Mouse (Mus musculus): ENCODE results near the gene Carns1. TPM values are rescaled to one million over a fixed set of nuclear protein-coding genes. Genes with fewer than 3 reads are reported as not detected.

Gene Carns1
- total RNA-seq, 2 experiments from 2014 or later, result 3.1 to 3.5 TPM

GRCm38 (mm10) chr19:4184976-4185975 lies 10.0 kb upstream of the Carns1 start:
- intact Hi-C loops (cut with DNase I), result no loop called here
- peak in 1 of 2 experiments; percentile 63 for DNase-seq (ENCODE audit: extremely low spot score in 1 of 2, low spot score in 2 of 2)

GRCm38 (mm10) chr19:4183689-4184088 lies 8.4 kb upstream of the Carns1 start:
- intact Hi-C loops (cut with DNase I), result no loop called here

GRCm38 (mm10) chr19:4181892-4182291 lies 6.6 kb upstream of the Carns1 start:
- intact Hi-C loops (cut with DNase I), result no loop called here
- peak; percentile 80 to 82 for DNase-seq (ENCODE audit: extremely low spot score in 1 of 2, low spot score in 2 of 2)

More at GRCm38 (mm10) chr19:4183689-4184088, 8.4 kb upstream of the Carns1 start:
- no peak for DNase-seq (ENCODE audit: extremely low spot score in 1 of 2, low spot score in 2 of 2)

GRCm38 (mm10) chr19:4180411-4180810 lies 5.1 kb upstream of the Carns1 start:
- DNase-seq (ENCODE audit: extremely low spot score in 1 of 2, low spot score in 2 of 2), result no peak
- intact Hi-C loops (cut with DNase I), result no loop called here

GRCm38 (mm10) chr19:4172925-4173324 lies 2.4 kb downstream of the Carns1 start:
- DNase-seq (ENCODE audit: extremely low spot score in 1 of 2, low spot score in 2 of 2), result no peak
- intact Hi-C loops (cut with DNase I), result no loop called here

- peak in 1 of 2 experiments; percentile 39 for DNase-seq (ENCODE audit: extremely low spot score in 1 of 2, low spot score in 2 of 2)
Observed at GRCm38 (mm10) chr19:4171393-4172290, 3.6 kb downstream of the Carns1 start.

GRCm38 (mm10) chr19:4170723-4171392 lies 4.4 kb downstream of the Carns1 start:
- DNase-seq (ENCODE audit: extremely low spot score in 1 of 2, low spot score in 2 of 2), result no peak

More at GRCm38 (mm10) chr19:4171393-4172290, 3.6 kb downstream of the Carns1 start:
- intact Hi-C loops (cut with DNase I), result no loop called here

GRCm38 (mm10) chr19:4169810-4170209 lies 5.5 kb downstream of the Carns1 start:
- intact Hi-C loops (cut with DNase I), result no loop called here
- DNase-seq (ENCODE audit: extremely low spot score in 1 of 2, low spot score in 2 of 2), result no peak

More at GRCm38 (mm10) chr19:4170723-4171392, 4.4 kb downstream of the Carns1 start:
- intact Hi-C loops (cut with DNase I), result no loop called here

GRCm38 (mm10) chr19:4169378-4169784 lies 5.9 kb downstream of the Carns1 start:
- intact Hi-C loops (cut with DNase I), result no loop called here

GRCm38 (mm10) chr19:4166678-4167476 lies 8.4 kb downstream of the Carns1 start:
- intact Hi-C loops (cut with DNase I), result no loop called here
- DNase-seq (ENCODE audit: extremely low spot score in 1 of 2, low spot score in 2 of 2), result no peak

More at GRCm38 (mm10) chr19:4169378-4169784, 5.9 kb downstream of the Carns1 start:
- peak; percentile 99 to 100 for DNase-seq (ENCODE audit: extremely low spot score in 1 of 2, low spot score in 2 of 2)

GRCm38 (mm10) chr19:4164721-4165120 lies 10.6 kb downstream of the Carns1 start:
- peak in 1 of 2 experiments; percentile 36 for DNase-seq (ENCODE audit: extremely low spot score in 1 of 2, low spot score in 2 of 2)

GRCm38 (mm10) chr19:4164100-4164499 lies 11.2 kb downstream of the Carns1 start:
- intact Hi-C loops (cut with DNase I), result no loop called here
- DNase-seq (ENCODE audit: extremely low spot score in 1 of 2, low spot score in 2 of 2), result no peak

More at GRCm38 (mm10) chr19:4164721-4165120, 10.6 kb downstream of the Carns1 start:
- intact Hi-C loops (cut with DNase I), result no loop called here

GRCm38 (mm10) chr19:4163543-4163887 lies 11.8 kb downstream of the Carns1 start:
- DNase-seq (ENCODE audit: extremely low spot score in 1 of 2, low spot score in 2 of 2), result no peak
- intact Hi-C loops (cut with DNase I), result no loop called here

- peak; percentile 97 for DNase-seq (ENCODE audit: extremely low spot score in 1 of 2, low spot score in 2 of 2)
- intact Hi-C loops (cut with DNase I), result no loop called here
Observed at GRCm38 (mm10) chr19:4162646-4163542, 12.4 kb downstream of the Carns1 start, which contains the start of gene Rps6kb2. Rps6kb2 (minus strand) TSS chr19:4163354.

GRCm38 (mm10) chr19:4159049-4159448 lies 16.2 kb downstream of the Carns1 start:
- DNase-seq (ENCODE audit: extremely low spot score in 1 of 2, low spot score in 2 of 2), result no peak
- intact Hi-C loops (cut with DNase I), result no loop called here

- intact Hi-C loops (cut with DNase I), result no loop called here
Observed at GRCm38 (mm10) chr19:4156771-4157170, 18.5 kb downstream of the Carns1 start.

GRCm38 (mm10) chr19:4156073-4156579 lies 19.2 kb downstream of the Carns1 start:
- peak in 1 of 2 experiments; percentile 44 for DNase-seq (ENCODE audit: extremely low spot score in 1 of 2, low spot score in 2 of 2)
- intact Hi-C loops (cut with DNase I), result no loop called here

More at GRCm38 (mm10) chr19:4156771-4157170, 18.5 kb downstream of the Carns1 start:
- no peak for DNase-seq (ENCODE audit: extremely low spot score in 1 of 2, low spot score in 2 of 2)
